Mouse (Mus musculus) lung, postnatal 10 days (tissue): ENCODE results near the gene Tet3.
A peak's percentile ranks its signal among the peaks of the same experiment; 100 is the strongest.

Experiments used
- DNase-seq: peaks from one replicate; pipeline ENCODE4 v3.0.0; 2021

Gene Tet3

GRCm38 (mm10) chr6:83322794-83323193 lies 136.1 kb downstream of the Tet3 start:
- no peak for DNase-seq

GRCm38 (mm10) chr6:83321927-83322326 lies 137.0 kb downstream of the Tet3 start:
- DNase-seq: no peak

GRCm38 (mm10) chr6:83317108-83317741 lies 141.7 kb downstream of the Tet3 start:
- peak; percentile 95 for DNase-seq

- DNase-seq: peak; percentile 13
Observed at GRCm38 (mm10) chr6:83316022-83316421, 142.9 kb downstream of the Tet3 start.

- no peak for DNase-seq
Observed at GRCm38 (mm10) chr6:83315293-83315692, 143.6 kb downstream of the Tet3 start.

GRCm38 (mm10) chr6:83312514-83312913 lies 146.4 kb downstream of the Tet3 start:
- no peak for DNase-seq
